Mouse (Mus musculus) megakaryocyte, embryonic 14.5 days (primary cell): ENCODE measurements around the gene Gtf2i.

Experiments
- FLI1 ChIP-seq: IDR thresholded peaks from 2 replicates; pipeline ENCODE4 v1.6.1; 2012; ENCODE audit warnings: low read length, inconsistent platforms, mixed read lengths
- GATA1 ChIP-seq: IDR thresholded peaks from 3 replicates; pipeline ENCODE4 v1.6.1; 2012; ENCODE audit warnings: mixed read lengths, low read length, inconsistent platforms, borderline replicate concordance

GRCm38 (mm10) chr5:134273761-134274160 is 40.8 kb downstream of the Gtf2i start:
- no peak for TF ChIP-seq GATA1
- TF ChIP-seq FLI1, result no peak
